Mouse (Mus musculus): ENCODE results near the gene Sdk2. TPM values are rescaled to one million over a fixed set of nuclear protein-coding genes. Genes with fewer than 3 reads are reported as not detected.
A peak's percentile ranks its signal among the peaks of the same experiment; 100 is the strongest.

Sdk2 gene
- total and polyA plus RNA-seq, 3 experiments: 0.13 TPM; not detected in 2

DNA sequence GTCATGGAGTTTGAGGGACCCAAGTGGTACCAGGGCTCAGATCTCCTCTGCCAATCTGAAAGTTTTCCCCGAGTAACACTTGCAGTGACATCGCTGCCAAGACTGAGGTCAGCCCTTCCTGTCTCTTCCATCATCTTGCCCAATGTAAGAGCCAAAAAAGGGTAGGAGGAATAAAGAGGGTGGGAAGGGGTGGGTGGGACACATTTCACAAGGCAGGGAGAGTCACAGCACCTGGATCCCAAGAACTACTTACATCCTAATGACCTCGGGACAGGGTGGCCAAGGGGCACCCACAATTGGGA is 329.3 kb downstream of the Sdk2 start:
- TF ChIP-seq POLR2A (IDR thresholded peaks at IDR 0.05; ENCODE audit: control insufficient read depth in 1 of 2, insufficient read depth in 1 of 2, low read depth in 1 of 2, low read length in 2 of 2, poor library complexity in 1 of 2) (no peak), ZNF384 (IDR thresholded peaks at IDR 0.05; ENCODE audit: low read depth, low read length) (no peak)
- Histone ChIP-seq H3K9me3 (replicated peaks; ENCODE audit: insufficient read depth, low read length) (no peaks in the 10 kb centered on the region), H3K36me3 (ENCODE audit: control insufficient read depth in 1 of 2, insufficient read depth in 2 of 2, low read length in 2 of 2) (peaks cover 7 to 12% of the 10 kb centered on the region in 2 experiments; a peak in 3 of 4 replicates), H3K4me1 (ENCODE audit: control insufficient read depth in 1 of 2, insufficient read depth in 2 of 2, low read length in 2 of 2) (peaks cover 0 to 27% of the 10 kb centered on the region in 2 experiments; a peak in 3 of 4 replicates), H3K79me2 (ENCODE audit: control insufficient read depth, insufficient read depth, low read length, poor library complexity) (peaks cover 29% of the 10 kb centered on the region), H3K27me3 (ENCODE audit: control insufficient read depth in 1 of 2, insufficient read depth in 2 of 2, low read length in 2 of 2) (no peaks in the 10 kb centered on the region), H3K27ac (ENCODE audit: control insufficient read depth, low read depth, low read length) (no peak overlapping the region), H3K9ac (ENCODE audit: control insufficient read depth, low read depth, low read length, poor library complexity, severe bottlenecking) (no peak overlapping the region), H3K4me3 (ENCODE audit: control insufficient read depth in 1 of 2, insufficient read depth in 1 of 2, low read depth in 2 of 2, low read length in 2 of 2) (no peak overlapping the region)
- no peak for DNase-seq (ENCODE audit: low read depth, low spot score)

DNA sequence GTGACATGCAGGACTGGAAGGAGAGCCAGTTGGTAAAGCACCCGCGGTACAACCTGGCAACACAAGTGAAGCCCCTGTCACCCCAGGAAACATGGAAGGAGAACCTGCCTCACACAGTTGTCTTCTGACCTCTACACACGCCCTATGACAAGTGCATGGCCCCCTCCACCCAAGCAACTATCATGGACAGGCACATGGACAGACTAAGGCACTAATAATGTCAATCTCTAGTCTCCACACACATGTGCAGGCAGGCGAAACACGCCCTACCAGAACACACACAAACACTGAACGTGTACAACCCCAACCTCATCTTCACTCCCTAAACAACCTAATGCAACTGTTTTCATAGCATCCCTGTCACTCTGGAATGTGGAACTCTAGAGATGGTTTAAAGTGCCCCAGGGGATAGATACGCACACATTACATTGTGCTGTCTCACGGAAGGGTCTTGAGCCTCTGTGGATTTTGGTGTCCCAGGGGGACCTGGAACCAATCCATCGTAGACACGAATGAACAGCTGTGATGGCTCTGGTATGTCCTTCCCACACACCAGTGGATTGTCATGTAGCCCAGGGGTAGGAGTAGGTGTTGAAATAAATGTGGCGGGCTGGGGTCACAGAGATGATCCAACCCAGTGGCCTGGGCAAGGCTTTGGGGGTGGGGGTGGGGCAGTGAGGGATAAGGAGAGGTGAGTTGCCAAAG is 329.8 kb downstream of the Sdk2 start:
- H3K27ac ChIP-seq (ENCODE audit: control insufficient read depth, low read depth, low read length): no peak overlapping the region
- no peaks in the 10 kb centered on the region for H3K9me3 ChIP-seq (replicated peaks; ENCODE audit: insufficient read depth, low read length)
- 0 out of 2 replicates have a peak, but pooled peaks have one; percentile 22 for TF ChIP-seq MXI1 (IDR thresholded peaks at IDR 0.05; ENCODE audit: low read depth, low read length)
- TF ChIP-seq EP300 (IDR thresholded peaks at IDR 0.05; ENCODE audit: low read depth in 1 of 2, low read length in 2 of 2): no peak
- TF ChIP-seq MAX (IDR thresholded peaks at IDR 0.05; ENCODE audit: low read length): no peak
- TF ChIP-seq MYC (IDR thresholded peaks at IDR 0.05; ENCODE audit: low read depth, low read length): no peak
- peaks cover 0 to 27% of the 10 kb centered on the region in 2 experiments; a peak in 3 of 4 replicates for H3K4me1 ChIP-seq (ENCODE audit: control insufficient read depth in 1 of 2, insufficient read depth in 2 of 2, low read length in 2 of 2)
- peaks cover 7 to 13% of the 10 kb centered on the region in 2 experiments; a peak in 3 of 4 replicates for H3K36me3 ChIP-seq (ENCODE audit: control insufficient read depth in 1 of 2, insufficient read depth in 2 of 2, low read length in 2 of 2)
- H3K9ac ChIP-seq (ENCODE audit: control insufficient read depth, low read depth, low read length, poor library complexity, severe bottlenecking): no peak overlapping the region
- H3K79me2 ChIP-seq (ENCODE audit: control insufficient read depth, insufficient read depth, low read length, poor library complexity): peaks cover 30% of the 10 kb centered on the region
- H3K4me3 ChIP-seq (ENCODE audit: control insufficient read depth in 1 of 2, insufficient read depth in 1 of 2, low read depth in 2 of 2, low read length in 2 of 2): no peak overlapping the region
- no peak for DNase-seq (ENCODE audit: low read depth, low spot score)
- no peaks in the 10 kb centered on the region for H3K27me3 ChIP-seq (ENCODE audit: control insufficient read depth in 1 of 2, insufficient read depth in 2 of 2, low read length in 2 of 2)

DNA sequence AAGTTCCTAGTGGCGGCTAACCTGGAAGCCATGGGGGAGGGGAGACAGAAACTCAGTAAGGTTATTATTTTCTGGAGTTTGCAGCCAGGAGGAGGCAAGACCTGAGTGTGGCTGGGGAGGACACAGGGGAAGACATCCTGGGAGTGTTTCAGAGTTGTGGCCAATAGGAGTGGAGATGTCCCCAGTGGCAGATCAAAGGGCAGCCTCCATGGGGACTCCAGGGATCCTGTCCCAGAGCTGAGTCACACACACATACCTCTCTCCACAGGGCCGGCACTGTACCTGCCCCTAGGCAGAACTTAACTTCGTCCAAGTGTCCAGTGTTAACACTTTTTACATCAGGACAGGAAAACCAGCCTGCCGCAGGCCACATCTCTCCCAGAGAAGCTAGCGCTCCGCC is 331.7 kb downstream of the Sdk2 start:
- peaks cover 7 to 12% of the 10 kb centered on the region in 2 experiments; a peak in 3 of 4 replicates for H3K36me3 ChIP-seq (ENCODE audit: control insufficient read depth in 1 of 2, insufficient read depth in 2 of 2, low read length in 2 of 2)
- H3K4me1 ChIP-seq (ENCODE audit: control insufficient read depth in 1 of 2, insufficient read depth in 2 of 2, low read length in 2 of 2): peaks cover 0 to 27% of the 10 kb centered on the region in 2 experiments; a peak in 3 of 4 replicates
- H3K9me3 ChIP-seq (replicated peaks; ENCODE audit: insufficient read depth, low read length): no peaks in the 10 kb centered on the region
- H3K9ac ChIP-seq (ENCODE audit: control insufficient read depth, low read depth, low read length, poor library complexity, severe bottlenecking): no peak overlapping the region
- H3K27ac ChIP-seq (ENCODE audit: control insufficient read depth, low read depth, low read length): no peak overlapping the region
- no peak for DNase-seq (ENCODE audit: low read depth, low spot score)
- TF ChIP-seq MXI1 (IDR thresholded peaks at IDR 0.05; ENCODE audit: low read depth, low read length): no peak
- no peak for TF ChIP-seq USF1 (IDR thresholded peaks at IDR 0.05; ENCODE audit: low read depth, low read length)
- TF ChIP-seq SIN3A (IDR thresholded peaks at IDR 0.05; ENCODE audit: low read length): no peak
- TF ChIP-seq GABPA (IDR thresholded peaks at IDR 0.05; ENCODE audit: low read depth, low read length): no peak
- no peak for TF ChIP-seq MEF2A (IDR thresholded peaks at IDR 0.05; ENCODE audit: extremely low read depth, insufficient replicate concordance, low read depth, low read length, poor library complexity, severe bottlenecking)
- no peak for TF ChIP-seq UBTF (IDR thresholded peaks at IDR 0.05; ENCODE audit: borderline replicate concordance, insufficient read depth, low read depth, low read length)
- no peak for TF ChIP-seq POLR2AphosphoS2 (IDR thresholded peaks at IDR 0.05; ENCODE audit: low read length)
- TF ChIP-seq EP300 (IDR thresholded peaks at IDR 0.05; ENCODE audit: low read depth in 1 of 2, low read length in 2 of 2): no peak
- no peak for TF ChIP-seq CHD1 (IDR thresholded peaks at IDR 0.05; ENCODE audit: low read depth, low read length)
- no peak for TF ChIP-seq MYB (IDR thresholded peaks at IDR 0.05; ENCODE audit: low read depth, low read length)
- TF ChIP-seq POLR2A (IDR thresholded peaks at IDR 0.05; ENCODE audit: control insufficient read depth in 1 of 2, insufficient read depth in 1 of 2, low read depth in 1 of 2, low read length in 2 of 2, poor library complexity in 1 of 2): no peak
- no peak for TF ChIP-seq E2F4 (IDR thresholded peaks at IDR 0.05; ENCODE audit: borderline replicate concordance, low read depth, low read length)
- no peak for TF ChIP-seq TBP (IDR thresholded peaks at IDR 0.05; ENCODE audit: low read depth, low read length)
- TF ChIP-seq ZKSCAN1 (IDR thresholded peaks at IDR 0.05; ENCODE audit: low read depth, low read length): no peak
- TF ChIP-seq JUND (IDR thresholded peaks at IDR 0.05; ENCODE audit: low read depth, low read length): no peak
- TF ChIP-seq ELF1 (IDR thresholded peaks at IDR 0.05; ENCODE audit: low read depth, low read length): no peak
- TF ChIP-seq NRF1 (IDR thresholded peaks at IDR 0.05; ENCODE audit: insufficient read depth, low read depth, low read length, poor library complexity, severe bottlenecking): no peak
- TF ChIP-seq ZNF384 (IDR thresholded peaks at IDR 0.05; ENCODE audit: low read depth, low read length): no peak
- no peak overlapping the region for H3K4me3 ChIP-seq (ENCODE audit: control insufficient read depth in 1 of 2, insufficient read depth in 1 of 2, low read depth in 2 of 2, low read length in 2 of 2)
- peaks cover 24% of the 10 kb centered on the region for H3K79me2 ChIP-seq (ENCODE audit: control insufficient read depth, insufficient read depth, low read length, poor library complexity)
- H3K27me3 ChIP-seq (ENCODE audit: control insufficient read depth in 1 of 2, insufficient read depth in 2 of 2, low read length in 2 of 2): no peaks in the 10 kb centered on the region
